Mouse (Mus musculus): ENCODE data around the gene Gm3336. TPM values are rescaled to one million over a fixed set of nuclear protein-coding genes. Genes with fewer than 3 reads are reported as not detected.
A peak's percentile ranks its signal among the peaks of the same experiment; 100 is the strongest.

Gene Gm3336
- polyA plus RNA-seq, 1 experiment from 2014 or later = not detected

GRCm38 (mm10) chr8:70745691-70746220 is 27.4 kb downstream of the Gm3336 start:
- Histone ChIP-seq H3K9me3 (ENCODE audit: control insufficient read depth, low read length) (no peaks in the 10 kb centered on the region), H3K36me3 (ENCODE audit: control insufficient read depth, insufficient read depth, low read length) (no peaks in the 10 kb centered on the region), H3K9ac (ENCODE audit: low read length) (no peak overlapping the region), H3K27me3 (ENCODE audit: control insufficient read depth, insufficient read depth, low read length) (peaks cover 42% of the 10 kb centered on the region), H3K27ac (ENCODE audit: low read depth, low read length) (no peak overlapping the region), H3K4me1 (replicated peaks; ENCODE audit: control insufficient read depth, insufficient read depth, low read length) (peaks cover 3% of the 10 kb centered on the region; the same call in 1 of the 2 replicates), H3K4me3 (ENCODE audit: low read depth, low read length) (no peak overlapping the region), H3K4me2 (ENCODE audit: low read depth, low read length, severe bottlenecking) (no peak overlapping the region)
- ATAC-seq (replicated peaks; ENCODE audit: low FRiP score) (no peak), DNase-seq (ENCODE audit: low spot score) (peak; percentile 45)
- 58% methylated on average over 19 of the region's 19 CpGs for WGBS

GRCm38 (mm10) chr8:70746676-70747075 is 28.3 kb downstream of the Gm3336 start:
- H3K9ac ChIP-seq (ENCODE audit: low read length) = no peak overlapping the region

GRCm38 (mm10) chr8:70747211-70747890 is 29.0 kb downstream of the Gm3336 start:
- no peak for ATAC-seq (replicated peaks; ENCODE audit: low FRiP score)
- no peak overlapping the region for H3K9ac ChIP-seq (ENCODE audit: low read length)

More at GRCm38 (mm10) chr8:70746676-70747075, 28.3 kb downstream of the Gm3336 start:
- Histone ChIP-seq H3K36me3 (ENCODE audit: control insufficient read depth, insufficient read depth, low read length) (no peaks in the 10 kb centered on the region), H3K27ac (ENCODE audit: low read depth, low read length) (no peak overlapping the region), H3K27me3 (ENCODE audit: control insufficient read depth, insufficient read depth, low read length) (peaks cover 42% of the 10 kb centered on the region), H3K9me3 (ENCODE audit: control insufficient read depth, low read length) (no peaks in the 10 kb centered on the region), H3K4me1 (replicated peaks; ENCODE audit: control insufficient read depth, insufficient read depth, low read length) (peaks cover 3% of the 10 kb centered on the region; the same call in 1 of the 2 replicates), H3K4me2 (ENCODE audit: low read depth, low read length, severe bottlenecking) (no peak overlapping the region), H3K4me3 (ENCODE audit: low read depth, low read length) (no peak overlapping the region)
- 72% methylated on average over 9 of the region's 9 CpGs for WGBS
- DNase-seq (ENCODE audit: low spot score) (peak; percentile 50), ATAC-seq (replicated peaks; ENCODE audit: low FRiP score) (no peak)

GRCm38 (mm10) chr8:70748246-70749096 is 30.1 kb downstream of the Gm3336 start:
- H3K4me2 ChIP-seq (ENCODE audit: low read depth, low read length, severe bottlenecking) = no peak overlapping the region
- ATAC-seq (replicated peaks; ENCODE audit: low FRiP score) (no peak), DNase-seq (ENCODE audit: low spot score) (peak; percentile 44)
- H3K4me3 ChIP-seq (ENCODE audit: low read depth, low read length) = no peak overlapping the region
- no peak overlapping the region for H3K27ac ChIP-seq (ENCODE audit: low read depth, low read length)
- H3K36me3 ChIP-seq (ENCODE audit: control insufficient read depth, insufficient read depth, low read length) = no peaks in the 10 kb centered on the region
- no peak overlapping the region for H3K9ac ChIP-seq (ENCODE audit: low read length)
- peaks cover 3% of the 10 kb centered on the region; the same call in 1 of the 2 replicates for H3K4me1 ChIP-seq (replicated peaks; ENCODE audit: control insufficient read depth, insufficient read depth, low read length)
- H3K27me3 ChIP-seq (ENCODE audit: control insufficient read depth, insufficient read depth, low read length) = peaks cover 27% of the 10 kb centered on the region
- no peaks in the 10 kb centered on the region for H3K9me3 ChIP-seq (ENCODE audit: control insufficient read depth, low read length)
- 88% methylated on average over 23 of the region's 23 CpGs for WGBS

More at GRCm38 (mm10) chr8:70747211-70747890, 29.0 kb downstream of the Gm3336 start:
- Histone ChIP-seq H3K27me3 (ENCODE audit: control insufficient read depth, insufficient read depth, low read length) (peaks cover 38% of the 10 kb centered on the region), H3K4me3 (ENCODE audit: low read depth, low read length) (no peak overlapping the region), H3K4me2 (ENCODE audit: low read depth, low read length, severe bottlenecking) (no peak overlapping the region), H3K27ac (ENCODE audit: low read depth, low read length) (no peak overlapping the region), H3K4me1 (replicated peaks; ENCODE audit: control insufficient read depth, insufficient read depth, low read length) (peaks cover 3% of the 10 kb centered on the region; the same call in 1 of the 2 replicates), H3K9me3 (ENCODE audit: control insufficient read depth, low read length) (no peaks in the 10 kb centered on the region), H3K36me3 (ENCODE audit: control insufficient read depth, insufficient read depth, low read length) (no peaks in the 10 kb centered on the region)
- peak; percentile 47 for DNase-seq (ENCODE audit: low spot score)
- 90% methylated on average over 18 of the region's 18 CpGs for WGBS

- Histone ChIP-seq H3K9ac (ENCODE audit: low read length) (no peak overlapping the region), H3K4me3 (ENCODE audit: low read depth, low read length) (no peak overlapping the region), H3K27me3 (ENCODE audit: control insufficient read depth, insufficient read depth, low read length) (peaks cover 20% of the 10 kb centered on the region), H3K4me2 (ENCODE audit: low read depth, low read length, severe bottlenecking) (no peak overlapping the region), H3K36me3 (ENCODE audit: control insufficient read depth, insufficient read depth, low read length) (no peaks in the 10 kb centered on the region), H3K27ac (ENCODE audit: low read depth, low read length) (no peak overlapping the region), H3K9me3 (ENCODE audit: control insufficient read depth, low read length) (no peaks in the 10 kb centered on the region), H3K4me1 (replicated peaks; ENCODE audit: control insufficient read depth, insufficient read depth, low read length) (peaks cover 2% of the 10 kb centered on the region; the same call in 1 of the 2 replicates)
- ATAC-seq (replicated peaks; ENCODE audit: low FRiP score) = no peak
- 80% methylated on average over 19 of the region's 19 CpGs for WGBS
- peak; percentile 53 for DNase-seq (ENCODE audit: low spot score)
Observed at GRCm38 (mm10) chr8:70749097-70749674, 30.8 kb downstream of the Gm3336 start.

GRCm38 (mm10) chr8:70750128-70750680 is 31.9 kb downstream of the Gm3336 start:
- peaks cover 11% of the 10 kb centered on the region for H3K27me3 ChIP-seq (ENCODE audit: control insufficient read depth, insufficient read depth, low read length)
- H3K9me3 ChIP-seq (ENCODE audit: control insufficient read depth, low read length) = no peaks in the 10 kb centered on the region
- WGBS = 87% methylated on average over 13 of the region's 13 CpGs
- no peak overlapping the region for H3K27ac ChIP-seq (ENCODE audit: low read depth, low read length)
- H3K36me3 ChIP-seq (ENCODE audit: control insufficient read depth, insufficient read depth, low read length) = no peaks in the 10 kb centered on the region
- H3K9ac ChIP-seq (ENCODE audit: low read length) = no peak overlapping the region
- no peaks in the 10 kb centered on the region for H3K4me1 ChIP-seq (replicated peaks; ENCODE audit: control insufficient read depth, insufficient read depth, low read length)
- H3K4me2 ChIP-seq (ENCODE audit: low read depth, low read length, severe bottlenecking) = no peak overlapping the region
- DNase-seq (ENCODE audit: low spot score) (peak; percentile 42), ATAC-seq (replicated peaks; ENCODE audit: low FRiP score) (no peak)
- no peak overlapping the region for H3K4me3 ChIP-seq (ENCODE audit: low read depth, low read length)

GRCm38 (mm10) chr8:70752000-70752764 is 33.8 kb downstream of the Gm3336 start:
- H3K4me3 ChIP-seq (ENCODE audit: low read depth, low read length) = no peak overlapping the region
- no peaks in the 10 kb centered on the region for H3K36me3 ChIP-seq (ENCODE audit: control insufficient read depth, insufficient read depth, low read length)
- ATAC-seq (replicated peaks; ENCODE audit: low FRiP score) (no peak), DNase-seq (ENCODE audit: low spot score) (peak; percentile 83)
- H3K27me3 ChIP-seq (ENCODE audit: control insufficient read depth, insufficient read depth, low read length) = 0 out of 2 replicates have a peak, but pooled peaks cover under 1% of the 10 kb centered on the region
- no peak overlapping the region for H3K9ac ChIP-seq (ENCODE audit: low read length)
- 44% methylated on average over 11 of the region's 11 CpGs for WGBS
- H3K4me2 ChIP-seq (ENCODE audit: low read depth, low read length, severe bottlenecking) = no peak overlapping the region
- H3K27ac ChIP-seq (ENCODE audit: low read depth, low read length) = no peak overlapping the region
- no peaks in the 10 kb centered on the region for H3K4me1 ChIP-seq (replicated peaks; ENCODE audit: control insufficient read depth, insufficient read depth, low read length)
- no peaks in the 10 kb centered on the region for H3K9me3 ChIP-seq (ENCODE audit: control insufficient read depth, low read length)

Measured in forebrain, embryonic 11.5 days (tissue).